8 mouse cellular contexts compared by ENCODE assay signal in the genomic region with DNA sequence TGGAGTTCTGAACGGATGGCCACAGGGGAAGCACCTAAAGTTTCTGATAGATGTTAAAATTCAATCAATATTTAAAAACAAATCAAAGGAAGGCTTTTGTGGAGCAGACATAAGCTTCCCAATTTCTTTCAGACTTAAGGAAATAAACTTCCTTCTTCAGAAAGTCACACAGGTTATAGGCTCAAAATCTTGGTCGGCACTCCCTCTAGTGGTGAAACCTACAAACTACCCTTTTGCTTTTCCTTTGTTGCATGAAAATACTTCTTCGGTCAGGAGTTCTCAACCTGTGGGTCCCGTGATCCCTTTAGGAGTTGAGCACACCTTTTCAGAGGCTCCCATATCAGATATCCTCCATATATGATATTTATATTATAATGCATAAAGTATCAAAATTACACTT.
DNase-seq lines count a peak whose midpoint lies in the region; ATAC-seq and TF ChIP-seq lines count a peak whose summit lies in the region.

No protein-coding gene starts in this region.

- peak; percentile 6 to 67 for DNase-seq in adrenal gland, adult (ENCODE audit: inconsistent age in 2 of 2, low spot score in 1 of 2)
- no peak for DNase-seq in adrenal gland, postnatal 4 days (ENCODE audit: low spot score in 2 of 2)
- peak; percentile 18 for DNase-seq in ovary, postnatal 14 days (ENCODE audit: low spot score)
- no peak for DNase-seq in ovary, postnatal 10 days (ENCODE audit: low spot score)
- DNase-seq in cerebellum, postnatal 10 days: peak; percentile 22 to 41
- peak; percentile 39 for DNase-seq in heart, postnatal 4 days
- DNase-seq in liver, embryonic 14.5 days (ENCODE audit: low read depth in 3 of 3, low spot score in 3 of 3): peak in 1 of 3 experiments; percentile 1
- no peak for DNase-seq in gastrocnemius, adult 8-10 months (ENCODE audit: low spot score in 2 of 2)

- peak; percentile 55 for TF ChIP-seq CTCF in liver, embryonic 14.5 days (IDR thresholded peaks at IDR 0.05; ENCODE audit: low read depth)

- no peaks in the 10 kb centered on the region for H3K27me3 ChIP-seq in liver, embryonic 14.5 days (ENCODE audit: control insufficient read depth, insufficient read depth, low read length)

- no peaks in the 10 kb centered on the region for H3K4me1 ChIP-seq in liver, embryonic 14.5 days (replicated peaks; ENCODE audit: control insufficient read depth in 2 of 2, insufficient read depth in 2 of 2, low read length in 1 of 2)

- 26% methylated on average over 4 of the region's 4 CpGs for whole genome bisulfite sequencing in liver, embryonic 14.5 days (ENCODE audit: insufficient replicate concordance)

- TF ChIP-seq EP300 in liver, embryonic 14.5 days (IDR thresholded peaks at IDR 0.05; ENCODE audit: low read depth): no peak

- H3K9ac ChIP-seq in liver, embryonic 14.5 days (replicated peaks): no peak overlapping the region

- H3K4me2 ChIP-seq in liver, embryonic 14.5 days (ENCODE audit: low read depth): no peak overlapping the region

- H3K36me3 ChIP-seq in liver, embryonic 14.5 days (replicated peaks; ENCODE audit: control insufficient read depth, insufficient read depth, low read depth): no peaks in the 10 kb centered on the region

- no peak overlapping the region for H3K27ac ChIP-seq in liver, embryonic 14.5 days

- no peak for ATAC-seq in liver, embryonic 14.5 days (ENCODE audit: insufficient read depth)

- H3K9me3 ChIP-seq in liver, embryonic 14.5 days (ENCODE audit: control insufficient read depth, low read length): no peaks in the 10 kb centered on the region

- H3K4me3 ChIP-seq in liver, embryonic 14.5 days (ENCODE audit: insufficient read depth in 1 of 2, low read depth in 2 of 2, low read length in 2 of 2): no peak overlapping the region

Comparison
In these comparisons a context has a peak if more than half of its experiments do, and no peak if none do; other contexts are left out.
1. DNase-seq: peak in adrenal gland, adult (2 of 2), ovary, postnatal 14 days (single experiment), cerebellum, postnatal 10 days (2 of 2) and heart, postnatal 4 days (single experiment); none in adrenal gland, postnatal 4 days (0 of 2), ovary, postnatal 10 days (single experiment) and gastrocnemius, adult 8-10 months (0 of 2).